Mouse (Mus musculus) spleen, adult 18-20 months (tissue): ENCODE data around the gene Lmod3.
"Not testable (repeated sequence)": the region's sequence is repeated elsewhere in the genome, so short reads cannot be mapped to it uniquely, and the experiment has no call there.

Experiments used
- DNase-seq, 2 experiments: peaks; one replicate each; pipeline ENCODE4 v3.0.0; 2022; ENCODE audit warnings: mixed read lengths in 2 of 2

The Lmod3 gene

GRCm38 (mm10) chr6:97275760-97276159 is 23.2 kb upstream of the Lmod3 start:
- DNase-seq = no peak

GRCm38 (mm10) chr6:97273777-97274176 is 21.2 kb upstream of the Lmod3 start:
- no peak for DNase-seq

- DNase-seq = no peak
Observed at GRCm38 (mm10) chr6:97273058-97273710, 20.6 kb upstream of the Lmod3 start.

GRCm38 (mm10) chr6:97272349-97272748 is 19.8 kb upstream of the Lmod3 start:
- DNase-seq = no peak

GRCm38 (mm10) chr6:97269596-97269995 is 17.0 kb upstream of the Lmod3 start:
- DNase-seq = no peak

- DNase-seq = no peak
Observed at GRCm38 (mm10) chr6:97267132-97267531, 14.6 kb upstream of the Lmod3 start.

- no peak for DNase-seq
Observed at GRCm38 (mm10) chr6:97266661-97267060, 14.1 kb upstream of the Lmod3 start.

- DNase-seq = no peak
Observed at GRCm38 (mm10) chr6:97265705-97266104, 13.1 kb upstream of the Lmod3 start.

GRCm38 (mm10) chr6:97265240-97265639 is 12.7 kb upstream of the Lmod3 start:
- no peak for DNase-seq

- DNase-seq = not testable (repeated sequence)
Observed at GRCm38 (mm10) chr6:97263750-97264149, 11.2 kb upstream of the Lmod3 start.

GRCm38 (mm10) chr6:97262229-97262628 is 9.7 kb upstream of the Lmod3 start:
- DNase-seq = no peak

- not testable (repeated sequence) for DNase-seq
Observed at GRCm38 (mm10) chr6:97259926-97260325, 7.4 kb upstream of the Lmod3 start.

- DNase-seq = no peak
Observed at GRCm38 (mm10) chr6:97258489-97258888, 5.9 kb upstream of the Lmod3 start.

- no peak for DNase-seq
Observed at GRCm38 (mm10) chr6:97252086-97252485, 473 bp downstream of the Lmod3 start.

GRCm38 (mm10) chr6:97250966-97251365 is 1.6 kb downstream of the Lmod3 start:
- DNase-seq = peak in 1 of 2 experiments; percentile 51

GRCm38 (mm10) chr6:97245200-97245599 is 7.4 kb downstream of the Lmod3 start:
- no peak for DNase-seq

- DNase-seq = no peak
Observed at GRCm38 (mm10) chr6:97242522-97242921, 10.0 kb downstream of the Lmod3 start.

GRCm38 (mm10) chr6:97240092-97240491 is 12.5 kb downstream of the Lmod3 start:
- no peak for DNase-seq

GRCm38 (mm10) chr6:97239360-97239759 is 13.2 kb downstream of the Lmod3 start:
- no peak for DNase-seq

- no peak for DNase-seq
Observed at GRCm38 (mm10) chr6:97236088-97236487, 16.5 kb downstream of the Lmod3 start.

GRCm38 (mm10) chr6:97234911-97235668 is 17.5 kb downstream of the Lmod3 start:
- no peak for DNase-seq

GRCm38 (mm10) chr6:97227067-97227847 is 25.3 kb downstream of the Lmod3 start:
- DNase-seq = no peak

GRCm38 (mm10) chr6:97226083-97226491 is 26.5 kb downstream of the Lmod3 start:
- no peak for DNase-seq

- DNase-seq = no peak
Observed at GRCm38 (mm10) chr6:97224505-97224904, 28.1 kb downstream of the Lmod3 start.
